Mouse (Mus musculus): ENCODE measurements at regions not wholly inside any gene's neighbourhood (a gene's known extent, or its start where the extent isn't known, plus 50 kb on each side); places are given as distances from the start of the nearest gene placed in this dataset.
A peak's percentile ranks its signal among the peaks of the same experiment; 100 is the strongest.

DNA sequence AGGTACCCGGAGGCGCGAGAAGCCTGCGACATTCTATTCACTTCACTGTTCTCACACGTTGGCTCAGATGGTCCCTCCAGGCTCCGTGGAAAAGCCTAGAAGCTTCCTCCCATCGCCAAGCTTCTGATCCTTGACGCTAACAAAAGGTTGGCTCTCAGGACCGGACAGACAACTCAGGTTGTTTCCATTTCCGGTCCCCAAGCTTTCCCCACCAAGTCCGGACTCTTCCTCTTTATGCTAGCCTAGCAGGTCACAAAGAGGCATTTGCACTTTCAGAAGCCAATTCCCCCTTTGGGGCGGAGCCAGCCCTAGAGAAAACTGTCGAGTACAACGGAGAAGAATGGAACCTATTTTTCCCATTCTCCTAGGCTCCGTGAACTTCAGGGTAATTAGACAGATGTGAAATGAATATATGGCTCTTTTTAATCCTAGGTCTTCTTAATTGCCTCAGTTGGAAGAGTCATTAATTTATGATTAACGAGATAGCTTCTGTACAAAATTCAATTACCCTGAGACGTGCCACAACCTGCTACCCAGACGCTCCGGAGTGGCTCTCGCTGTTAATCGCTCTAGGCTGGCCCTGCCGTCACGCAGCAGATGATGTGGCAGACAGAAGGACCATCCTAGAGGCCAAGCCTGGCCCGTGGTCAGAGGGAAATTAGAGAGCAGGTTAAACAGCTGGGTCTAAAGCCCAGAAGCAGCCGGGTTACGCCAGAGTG lies 207.6 kb downstream of the Xxylt1 start:
- peak; percentile 48 to 52 for DNase-seq

DNA sequence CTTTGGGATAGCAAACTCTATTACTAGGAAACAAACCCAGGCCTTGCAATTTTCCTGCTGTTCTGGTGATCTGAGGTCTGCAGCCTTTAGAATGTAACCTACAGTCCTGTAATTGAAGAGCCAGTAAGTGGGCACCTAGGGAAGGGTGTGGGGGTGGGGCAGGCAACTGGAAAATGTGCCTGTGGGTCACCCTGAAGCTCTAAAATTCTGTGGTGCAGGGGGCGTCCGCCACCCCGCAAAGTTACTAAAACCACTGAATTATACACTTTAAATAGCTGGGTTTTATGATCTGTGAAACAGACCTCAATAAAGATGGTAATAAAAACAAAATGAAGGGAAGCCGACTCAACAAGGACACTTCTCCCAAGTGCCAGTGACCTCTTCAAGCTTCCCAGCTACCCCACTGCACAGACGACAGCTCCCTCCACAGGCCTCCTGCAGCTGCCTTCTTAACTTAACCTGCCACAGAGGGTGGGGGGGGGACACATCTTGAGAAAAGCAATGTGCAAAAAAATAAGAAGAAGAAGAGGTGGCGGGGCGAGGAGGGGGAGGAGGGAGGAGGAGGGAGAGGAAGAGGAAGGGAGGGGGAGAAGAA lies 205.9 kb downstream of the Xxylt1 start:
- DNase-seq, result peak; percentile 41 to 59

DNA sequence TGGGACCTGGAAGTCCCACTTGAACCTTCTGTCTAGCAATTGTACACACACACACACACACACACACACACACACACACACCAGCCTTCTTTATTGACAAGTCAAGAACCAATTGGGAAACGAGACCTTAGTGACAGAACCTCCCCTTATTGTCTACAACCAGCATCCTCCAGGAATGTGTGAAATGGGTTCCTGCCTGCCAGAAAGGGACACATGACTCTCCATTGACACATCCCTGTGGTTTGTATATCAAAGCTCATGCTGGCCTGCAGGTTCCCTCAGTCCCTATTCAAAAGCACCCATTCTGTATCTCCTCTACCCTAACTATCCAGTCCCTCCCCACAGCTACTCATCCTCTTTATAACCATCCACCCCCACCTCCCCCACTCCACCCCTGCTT lies 202.4 kb downstream of the Xxylt1 start:
- no peak for DNase-seq

DNA sequence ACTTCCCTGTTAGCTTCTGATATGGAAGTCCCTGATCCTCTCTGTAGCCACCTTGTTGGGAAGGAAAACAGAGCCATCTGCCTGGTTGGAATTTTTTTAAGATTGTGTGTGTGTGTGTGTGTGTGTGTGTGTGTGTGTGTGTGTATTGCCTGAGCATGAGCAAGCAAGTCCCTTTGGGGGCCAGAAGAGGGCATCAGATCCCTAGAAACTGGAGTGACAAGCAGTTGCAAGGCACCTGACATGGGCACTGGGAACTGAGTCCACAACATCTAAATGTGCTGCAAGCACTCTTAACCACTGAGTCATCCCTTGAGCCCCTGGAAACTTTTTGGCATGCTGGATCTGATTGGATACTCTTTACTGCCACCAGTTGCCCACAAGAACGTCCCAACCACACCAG lies 201.4 kb downstream of the Xxylt1 start:
- no peak for DNase-seq

DNA sequence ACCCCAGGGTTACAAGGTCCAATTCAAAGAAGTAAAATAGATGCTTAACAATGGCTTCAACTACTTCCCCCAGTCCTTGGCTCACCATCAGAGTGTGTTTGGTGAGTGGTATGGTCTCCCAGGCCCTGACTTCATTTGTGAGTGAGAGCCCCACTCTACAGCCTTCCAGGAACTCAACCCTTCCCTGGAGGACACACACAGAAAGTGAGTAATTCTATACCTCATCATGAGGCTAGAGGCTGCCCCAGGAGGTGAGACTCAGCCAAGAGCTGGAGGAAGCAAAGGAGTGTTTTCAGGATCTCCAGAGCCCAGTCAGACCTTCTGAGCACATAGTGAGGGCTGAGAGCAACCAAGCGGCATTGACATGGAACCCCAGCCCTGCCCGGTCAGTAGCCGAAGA lies 200.6 kb downstream of the Xxylt1 start:
- DNase-seq, result no peak

DNA sequence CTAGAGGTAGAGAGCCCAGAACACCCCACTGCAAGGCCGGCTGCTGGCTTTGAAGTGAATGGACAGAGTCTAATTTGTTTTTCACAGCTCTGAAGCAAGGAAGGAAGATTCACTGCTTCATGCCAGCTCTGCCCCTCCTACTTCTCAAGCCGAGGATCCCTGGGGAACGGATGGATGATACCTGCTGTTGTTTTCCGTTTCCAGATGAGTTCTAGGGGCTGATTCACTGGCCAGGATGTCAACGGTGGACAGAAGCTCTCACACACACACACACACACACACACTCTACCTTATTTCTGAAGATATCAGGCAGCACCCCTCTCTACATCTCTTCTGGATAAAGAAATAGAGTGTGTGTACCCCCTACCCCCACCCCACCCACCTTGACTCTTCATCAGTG lies 200.0 kb downstream of the Xxylt1 start:
- DNase-seq, result no peak

DNA sequence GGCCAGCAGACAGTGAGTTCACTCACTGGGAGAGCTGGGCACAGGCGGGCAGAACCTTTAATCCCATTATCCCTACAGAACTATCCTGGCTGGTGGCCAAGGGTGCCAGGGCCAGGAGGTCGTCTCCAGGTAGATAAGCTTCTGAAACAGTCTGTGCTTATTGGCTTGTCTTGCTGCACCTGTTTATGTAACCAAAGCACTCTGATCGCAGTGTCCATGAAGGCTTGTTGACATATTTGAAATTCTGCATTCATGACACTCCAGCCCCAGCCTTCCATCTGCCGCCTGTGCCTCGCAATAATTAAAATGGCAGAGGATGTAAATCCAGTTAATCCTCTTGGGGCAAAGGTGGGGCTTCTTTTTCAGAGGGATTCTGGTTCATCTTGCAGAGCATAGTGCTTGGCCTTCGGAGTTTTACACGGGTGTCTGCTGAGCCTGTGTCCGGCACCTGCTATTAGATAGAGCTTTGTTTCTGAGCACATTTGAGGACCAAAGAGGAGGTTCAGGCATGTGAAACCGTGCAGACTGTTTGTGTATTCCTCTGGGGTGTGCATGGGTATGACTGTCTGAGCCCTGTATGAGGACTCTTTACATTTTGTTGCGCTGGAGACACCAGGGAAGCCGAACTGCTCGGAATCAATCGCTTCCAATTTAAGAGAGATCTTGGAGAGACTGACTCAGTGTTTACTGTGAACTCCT lies 197.6 kb downstream of the Xxylt1 start:
- no peak for DNase-seq

DNA sequence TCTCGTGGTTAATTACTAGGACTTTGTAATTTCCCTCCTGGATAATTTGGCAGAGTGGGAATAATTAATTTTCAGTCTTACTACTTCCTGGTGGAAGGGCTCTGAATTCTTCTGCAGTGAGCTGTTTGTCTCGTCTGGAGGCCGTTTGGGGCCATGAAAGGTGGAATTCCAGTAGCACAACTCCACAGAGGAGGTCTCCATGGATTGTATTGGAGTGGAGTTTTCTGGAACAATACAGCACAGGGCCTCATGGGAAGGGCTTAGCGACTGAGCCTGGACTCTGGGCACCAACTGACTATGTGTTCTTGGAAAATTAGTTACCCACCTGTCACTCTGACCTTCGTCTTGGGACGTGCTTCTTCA lies 197.1 kb downstream of the Xxylt1 start:
- no peak for DNase-seq

DNA sequence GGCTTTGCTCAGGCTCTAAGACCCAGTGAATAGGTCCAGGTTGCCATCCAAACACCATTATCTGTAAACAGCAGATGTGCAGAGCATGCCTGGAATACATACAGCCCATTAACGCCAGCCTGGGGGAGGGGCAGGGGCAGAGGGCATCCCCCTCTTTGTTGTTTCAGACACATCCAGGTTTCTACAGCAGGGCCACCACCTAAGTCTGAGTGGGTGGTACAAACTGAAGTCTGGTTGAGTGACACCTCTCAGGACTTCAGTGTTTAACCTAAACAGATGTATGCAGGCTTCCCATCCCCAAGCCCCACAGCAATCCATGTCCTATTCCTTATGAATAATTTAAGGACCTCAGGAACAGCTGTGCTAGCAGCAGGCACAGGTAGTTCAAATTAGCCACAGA lies 194.2 kb downstream of the Xxylt1 start:
- DNase-seq, result no peak

DNA sequence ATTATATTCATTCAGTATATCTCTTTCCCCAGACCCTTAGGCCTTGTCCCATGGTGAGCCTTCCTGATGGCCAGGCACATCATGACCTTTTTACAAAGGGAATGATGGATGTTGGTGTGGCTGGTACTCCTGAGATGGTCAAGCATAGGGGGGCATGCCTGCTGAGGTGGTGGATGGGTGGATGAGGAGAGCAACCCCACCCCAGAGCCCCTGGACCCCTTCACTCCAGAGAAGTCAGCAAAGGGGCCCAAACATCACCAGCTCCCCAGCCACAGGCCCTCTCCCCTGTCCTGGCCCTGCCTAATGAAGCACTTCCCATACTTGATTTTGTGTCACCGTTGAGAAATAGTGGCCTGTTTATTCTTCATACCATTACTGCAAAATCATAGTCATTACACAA lies 193.7 kb downstream of the Xxylt1 start:
- DNase-seq, result no peak

DNA sequence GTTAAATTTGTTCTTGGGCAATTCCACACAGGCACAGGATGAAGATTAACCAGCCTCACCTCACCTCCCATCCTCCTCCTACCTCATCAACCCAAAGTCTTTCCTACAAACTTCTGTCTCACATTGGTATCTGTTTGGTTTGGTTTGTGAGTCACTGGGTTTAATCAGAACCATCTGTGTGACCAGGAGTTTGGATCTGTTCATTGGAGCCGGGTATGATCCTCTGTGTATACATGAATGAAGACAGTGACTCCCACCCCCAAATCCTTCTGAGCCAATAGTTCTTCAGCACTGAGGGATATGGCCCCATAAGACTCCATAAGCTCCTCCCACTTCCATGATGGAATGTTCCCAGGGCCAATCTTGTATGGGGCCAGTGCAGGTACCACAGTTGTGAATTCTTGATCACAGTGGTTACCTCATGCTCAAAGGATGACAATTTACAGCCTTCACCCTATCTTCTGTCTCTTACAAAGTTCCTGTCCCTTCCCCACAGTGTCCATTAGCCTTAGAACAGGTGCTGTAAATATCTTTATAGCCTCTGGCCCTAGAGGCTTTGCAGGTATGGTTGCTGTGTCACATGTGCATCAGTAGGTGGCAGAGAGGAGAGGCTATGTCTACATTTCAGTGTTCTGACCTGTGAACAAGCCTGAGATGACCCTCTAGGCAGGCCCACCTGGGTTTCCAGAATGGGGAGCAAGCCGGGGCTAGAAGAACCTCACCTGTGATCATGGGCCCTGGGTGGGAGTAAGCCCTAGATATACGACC lies 192.5 kb downstream of the Xxylt1 start:
- DNase-seq, result no peak

DNA sequence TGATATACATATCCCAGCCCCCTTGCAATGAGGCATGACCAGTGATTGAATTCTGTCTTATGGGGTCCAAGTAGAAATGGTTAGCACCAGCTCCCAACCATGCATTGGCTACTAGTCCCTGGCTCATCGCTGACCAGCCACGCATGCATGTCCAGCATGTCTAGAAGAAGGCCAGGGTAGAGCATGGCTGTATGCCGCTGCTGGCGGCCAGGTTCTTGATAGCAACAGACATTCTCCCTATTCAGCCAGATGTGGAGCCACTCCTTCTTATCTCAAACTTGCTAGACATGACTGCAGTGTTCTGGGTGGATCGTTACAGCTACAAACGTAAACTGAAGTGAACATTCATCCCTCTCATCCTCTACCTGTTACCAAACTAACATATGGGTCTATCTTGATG lies 188.6 kb downstream of the Xxylt1 start:
- DNase-seq, result no peak

DNA sequence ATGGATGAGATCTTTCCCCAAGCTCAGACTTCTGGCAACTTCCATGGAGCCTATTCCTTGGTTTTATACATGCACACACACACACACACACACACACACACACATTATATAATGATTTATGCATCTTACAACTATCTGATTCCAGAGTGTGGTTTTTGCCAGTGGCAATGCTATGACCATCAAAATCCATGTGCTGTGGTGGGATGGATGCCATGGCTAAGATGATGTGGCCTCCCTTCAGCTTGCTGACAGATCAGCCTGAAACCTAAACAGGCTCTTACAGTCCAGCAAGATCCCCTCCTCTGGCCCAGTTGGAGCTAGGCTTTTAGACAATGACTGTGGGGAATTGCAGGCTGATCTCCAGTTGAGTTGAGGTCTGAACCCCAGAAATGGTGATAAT lies 187.1 kb downstream of the Xxylt1 start:
- DNase-seq, result no peak

DNA sequence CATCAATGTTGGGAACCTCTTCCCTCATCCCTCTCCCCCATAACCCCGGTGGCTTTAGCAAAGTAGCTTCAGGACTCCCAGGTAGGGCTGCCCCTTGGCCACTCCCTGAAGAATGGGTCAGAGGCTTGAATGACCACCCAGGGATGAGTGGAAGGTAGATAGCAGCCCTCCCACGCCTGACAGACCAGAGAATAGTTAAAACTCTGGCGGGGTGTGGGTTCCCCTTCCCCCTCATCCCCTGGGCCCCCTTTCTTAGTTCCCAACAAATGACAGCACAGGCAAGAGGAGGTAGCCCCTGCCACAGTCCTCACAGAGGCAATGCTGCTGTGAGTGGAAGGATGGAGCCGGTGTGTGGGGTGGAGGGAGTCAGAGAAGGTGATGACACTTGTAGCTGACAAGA lies 186.2 kb downstream of the Xxylt1 start:
- DNase-seq, result no peak

DNA sequence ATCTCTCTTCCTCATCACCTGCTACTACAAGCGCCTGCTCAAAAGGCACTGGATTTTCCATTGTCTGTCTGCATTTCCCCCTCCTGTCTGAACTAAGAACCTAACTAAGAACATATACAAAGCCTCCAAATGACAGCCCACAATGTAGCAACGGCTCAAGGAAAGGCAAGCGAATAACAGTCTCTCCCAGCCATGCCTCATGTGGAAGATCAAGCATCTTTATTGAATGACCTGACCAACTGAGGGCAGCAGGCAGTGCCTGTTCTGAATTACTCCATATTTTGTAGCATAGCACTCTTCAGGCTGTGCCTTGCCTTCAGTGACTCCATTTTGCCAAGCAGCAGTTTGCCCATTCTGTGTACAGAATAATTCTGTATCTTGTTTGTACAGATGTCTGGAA lies 183.9 kb downstream of the Xxylt1 start:
- DNase-seq, result no peak

DNA sequence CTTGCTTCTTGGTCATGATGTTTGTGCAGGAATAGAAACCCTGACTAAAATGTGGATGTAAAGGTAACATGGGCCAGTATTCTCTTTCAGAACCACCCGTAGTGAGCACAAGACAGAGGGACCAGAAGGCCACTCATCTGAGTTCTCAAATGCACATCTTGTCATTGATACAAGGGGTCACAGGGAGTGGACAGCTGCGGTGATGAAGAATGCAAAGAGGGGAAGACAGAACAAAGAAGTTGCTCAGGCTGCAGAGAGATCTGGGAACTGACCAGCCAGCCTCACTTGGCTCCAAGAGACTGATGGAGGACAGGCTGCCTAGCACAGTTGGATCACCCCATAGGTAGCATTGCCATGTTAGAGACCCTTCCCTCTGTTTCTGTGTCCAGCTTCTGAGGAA lies 181.1 kb downstream of the Xxylt1 start:
- no peak for DNase-seq

DNA sequence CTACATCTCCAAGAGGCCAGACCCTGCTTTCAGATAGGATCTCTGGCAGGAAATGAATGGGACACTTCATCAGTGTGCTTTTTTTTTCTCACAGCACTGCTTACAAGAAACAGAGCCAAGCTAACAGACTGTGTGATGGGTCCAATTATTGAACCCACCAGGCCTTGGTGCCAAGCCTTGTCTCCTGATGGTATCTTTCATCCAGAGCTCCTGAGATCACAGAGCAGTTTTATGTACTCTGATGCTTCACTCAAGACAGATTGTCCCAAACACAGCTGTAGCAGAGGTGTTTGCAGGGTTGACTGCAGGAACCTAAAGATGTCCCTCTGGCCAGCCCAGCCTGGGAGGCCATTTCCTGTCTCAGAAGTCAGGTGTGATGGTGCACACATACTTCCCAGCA lies 179.9 kb downstream of the Xxylt1 start:
- DNase-seq, result no peak

Measured in kidney, postnatal 4 days (tissue).